Mouse (Mus musculus) cerebellum, postnatal 25 days (tissue): ENCODE measurements around the gene Hmgb1.
A peak's percentile ranks its signal among the peaks of the same experiment; 100 is the strongest.

Experiments used
- DNase-seq, 2 experiments: peaks; one replicate each; pipeline ENCODE4 v3.0.0; 2021; ENCODE audit warnings: mixed read lengths in 2 of 2

Hmgb1 gene

GRCm38 (mm10) chr5:149017181-149017580 lies 167.1 kb downstream of the Hmgb1 start:
- no peak for DNase-seq

- no peak for DNase-seq
These were observed 168.0 kb downstream of the Hmgb1 start for GRCm38 (mm10) chr5:149016261-149016660.

- DNase-seq: peak; percentile 20 to 38
These were observed 168.7 kb downstream of the Hmgb1 start for GRCm38 (mm10) chr5:149015335-149016201.

GRCm38 (mm10) chr5:149014600-149015268 lies 169.6 kb downstream of the Hmgb1 start:
- DNase-seq: no peak

- DNase-seq: no peak
These were observed 170.3 kb downstream of the Hmgb1 start for GRCm38 (mm10) chr5:149013817-149014508.

GRCm38 (mm10) chr5:149009111-149009510 lies 175.2 kb downstream of the Hmgb1 start:
- no peak for DNase-seq

- DNase-seq: no peak
These were observed 177.0 kb downstream of the Hmgb1 start for GRCm38 (mm10) chr5:149007295-149007646.

GRCm38 (mm10) chr5:149006362-149007294 lies 177.7 kb downstream of the Hmgb1 start:
- peak; percentile 100 for DNase-seq

GRCm38 (mm10) chr5:149005701-149006361 lies 178.5 kb downstream of the Hmgb1 start:
- DNase-seq: no peak

- no peak for DNase-seq
These were observed 179.2 kb downstream of the Hmgb1 start for GRCm38 (mm10) chr5:149005083-149005482.

- DNase-seq: no peak
These were observed 181.2 kb downstream of the Hmgb1 start for GRCm38 (mm10) chr5:149003137-149003536.

- DNase-seq: no peak
These were observed 181.5 kb downstream of the Hmgb1 start for GRCm38 (mm10) chr5:149002803-149003115.

- DNase-seq: no peak
These were observed 182.1 kb downstream of the Hmgb1 start for GRCm38 (mm10) chr5:149002034-149002802.

GRCm38 (mm10) chr5:148999802-149000201 lies 184.5 kb downstream of the Hmgb1 start:
- DNase-seq: no peak

- no peak for DNase-seq
These were observed 185.8 kb downstream of the Hmgb1 start for GRCm38 (mm10) chr5:148998512-148998911.

GRCm38 (mm10) chr5:148996709-148997037 lies 187.6 kb downstream of the Hmgb1 start:
- DNase-seq: no peak
